Mouse (Mus musculus) left cerebral cortex, adult 9 months (tissue): ENCODE measurements at regions not wholly inside any gene's neighbourhood (a gene's known extent, or its start where the extent isn't known, plus 50 kb on each side); places are given as distances from the start of the nearest gene placed in this dataset.

ENCODE experiments used
- DNase-seq, 2 experiments: peaks; one replicate each; pipeline ENCODE4 v3.0.0; 2022; ENCODE audit warnings: low spot score in 2 of 2

- DNase-seq, result no peak
Observed at GRCm38 (mm10) chr15:51565543-51565942, 2319.2 kb upstream of the Gm7489 start.

- DNase-seq, result no peak
Observed at GRCm38 (mm10) chr15:51570631-51571030, 2314.1 kb upstream of the Gm7489 start.

- DNase-seq, result no peak
Observed at GRCm38 (mm10) chr15:51574538-51575105, 2310.1 kb upstream of the Gm7489 start.

- DNase-seq, result no peak
Observed at GRCm38 (mm10) chr15:51583636-51584035, 2301.1 kb upstream of the Gm7489 start.

GRCm38 (mm10) chr15:51586146-51586545, 2298.6 kb upstream of the Gm7489 start:
- no peak for DNase-seq

GRCm38 (mm10) chr15:51591406-51592068, 2293.2 kb upstream of the Gm7489 start:
- no peak for DNase-seq

GRCm38 (mm10) chr15:51592069-51592435, 2292.7 kb upstream of the Gm7489 start:
- DNase-seq, result no peak

GRCm38 (mm10) chr15:51592511-51593498, 2291.9 kb upstream of the Gm7489 start:
- no peak for DNase-seq

GRCm38 (mm10) chr15:51594060-51594459, 2290.6 kb upstream of the Gm7489 start:
- DNase-seq, result no peak

- DNase-seq, result no peak
Observed at GRCm38 (mm10) chr15:51595655-51596054, 2289.1 kb upstream of the Gm7489 start.

- no peak for DNase-seq
Observed at GRCm38 (mm10) chr15:51597841-51598240, 2286.9 kb upstream of the Gm7489 start.

GRCm38 (mm10) chr15:51601128-51601855, 2283.4 kb upstream of the Gm7489 start:
- no peak for DNase-seq

- no peak for DNase-seq
Observed at GRCm38 (mm10) chr15:51621455-51621854, 2263.3 kb upstream of the Gm7489 start.

GRCm38 (mm10) chr15:51627463-51627862, 2257.2 kb upstream of the Gm7489 start:
- DNase-seq, result peak in 1 of 2 experiments; percentile 33

GRCm38 (mm10) chr15:51628518-51628917, 2256.2 kb upstream of the Gm7489 start:
- DNase-seq, result no peak

GRCm38 (mm10) chr15:51631881-51632280, 2252.8 kb upstream of the Gm7489 start:
- DNase-seq, result no peak

- DNase-seq, result no peak
Observed at GRCm38 (mm10) chr15:51633068-51633467, 2251.6 kb upstream of the Gm7489 start.

GRCm38 (mm10) chr15:51634726-51635125, 2250.0 kb upstream of the Gm7489 start:
- DNase-seq, result no peak

GRCm38 (mm10) chr15:51635129-51635920, 2249.4 kb upstream of the Gm7489 start:
- DNase-seq, result peak in 1 of 2 experiments; percentile 8

GRCm38 (mm10) chr15:51637570-51637969, 2247.1 kb upstream of the Gm7489 start:
- no peak for DNase-seq

GRCm38 (mm10) chr15:51643772-51644311, 2240.9 kb upstream of the Gm7489 start:
- DNase-seq, result peak in 1 of 2 experiments; percentile 53
